Mouse (Mus musculus): ENCODE results near the gene Dusp10. TPM values are rescaled to one million over a fixed set of nuclear protein-coding genes. Genes with fewer than 3 reads are reported as not detected.

Gene Dusp10
- polyA plus RNA-seq, 1 experiment, result 14.6 TPM

- no peaks in the 10 kb centered on the region for H3K79me2 ChIP-seq (ENCODE audit: control insufficient read depth, insufficient read depth)
- no peak overlapping the region for H3K4me2 ChIP-seq (ENCODE audit: low read depth)
- H3K36me3 ChIP-seq (ENCODE audit: control insufficient read depth, insufficient read depth), result no peaks in the 10 kb centered on the region
- no peak overlapping the region for H3K4me3 ChIP-seq
- no peak overlapping the region for H3ac ChIP-seq (ENCODE audit: control insufficient read depth, insufficient read length)
- H3K27me3 ChIP-seq (ENCODE audit: control insufficient read depth, insufficient read depth, insufficient read length), result no peaks in the 10 kb centered on the region
- TF ChIP-seq TCF3 (IDR thresholded peaks at IDR 0.05; ENCODE audit: insufficient read length, low read depth) (no peak), E2F4 (IDR thresholded peaks at IDR 0.05; ENCODE audit: insufficient read depth) (no peak), USF1 (IDR thresholded peaks at IDR 0.05; ENCODE audit: low read depth) (no peak), MYOG (IDR thresholded peaks at IDR 0.05; ENCODE audit: control insufficient read depth in 1 of 3, insufficient read depth in 1 of 3, insufficient read length in 2 of 3, low read depth in 2 of 3) (no peak)
Observed at GRCm38 (mm10) chr1:184025079-184025478, 12.0 kb downstream of the Dusp10 start.

- no peak overlapping the region for H3K4me2 ChIP-seq (ENCODE audit: low read depth)
- H3K36me3 ChIP-seq (ENCODE audit: control insufficient read depth, insufficient read depth), result no peaks in the 10 kb centered on the region
- H3K4me3 ChIP-seq, result no peak overlapping the region
- H3K79me2 ChIP-seq (ENCODE audit: control insufficient read depth, insufficient read depth), result no peaks in the 10 kb centered on the region
- no peak overlapping the region for H3ac ChIP-seq (ENCODE audit: control insufficient read depth, insufficient read length)
- no peaks in the 10 kb centered on the region for H3K27me3 ChIP-seq (ENCODE audit: control insufficient read depth, insufficient read depth, insufficient read length)
- TF ChIP-seq REST (IDR thresholded peaks at IDR 0.05; ENCODE audit: insufficient read depth, insufficient read length) (no peak), MYOG (IDR thresholded peaks at IDR 0.05; ENCODE audit: control insufficient read depth in 1 of 3, insufficient read depth in 1 of 3, insufficient read length in 2 of 3, low read depth in 2 of 3) (no peak)
Observed at GRCm38 (mm10) chr1:184027039-184027438, 13.9 kb downstream of the Dusp10 start.

GRCm38 (mm10) chr1:184030070-184030802, 17.1 kb downstream of the Dusp10 start:
- Histone ChIP-seq H3K27me3 (ENCODE audit: control insufficient read depth, insufficient read depth, insufficient read length) (no peaks in the 10 kb centered on the region), H3K79me2 (ENCODE audit: control insufficient read depth, insufficient read depth) (peaks cover 9% of the 10 kb centered on the region), H3ac (ENCODE audit: control insufficient read depth, insufficient read length) (no peak overlapping the region), H3K36me3 (ENCODE audit: control insufficient read depth, insufficient read depth) (no peaks in the 10 kb centered on the region), H3K4me2 (ENCODE audit: low read depth) (no peak overlapping the region), H3K4me3 (no peak overlapping the region)
- TF ChIP-seq USF1 (IDR thresholded peaks at IDR 0.05; ENCODE audit: low read depth) (no peak), MYOD1 (IDR thresholded peaks at IDR 0.05; ENCODE audit: control insufficient read depth in 1 of 3, insufficient read length in 2 of 3, low read depth in 2 of 3) (no peak), CEBPB (IDR thresholded peaks at IDR 0.05; ENCODE audit: insufficient read depth, poor library complexity, severe bottlenecking) (no peak), POLR2A (IDR thresholded peaks at IDR 0.05; ENCODE audit: insufficient read length, low read depth) (no peak), REST (IDR thresholded peaks at IDR 0.05; ENCODE audit: insufficient read depth, insufficient read length) (no peak), MYOG (IDR thresholded peaks at IDR 0.05; ENCODE audit: control insufficient read depth in 1 of 3, insufficient read depth in 1 of 3, insufficient read length in 2 of 3, low read depth in 2 of 3) (no peak), SRF (IDR thresholded peaks at IDR 0.05; ENCODE audit: control insufficient read depth, insufficient read length, low read depth) (no peak), E2F4 (IDR thresholded peaks at IDR 0.05; ENCODE audit: insufficient read depth) (no peak), TCF12 (IDR thresholded peaks at IDR 0.05; ENCODE audit: insufficient read depth, poor library complexity, severe bottlenecking) (no peak), TCF3 (IDR thresholded peaks at IDR 0.05; ENCODE audit: insufficient read length, low read depth) (no peak), MAX (IDR thresholded peaks at IDR 0.05; ENCODE audit: low read depth) (no peak), POLR2AphosphoS2 (IDR thresholded peaks at IDR 0.05; ENCODE audit: insufficient read length, low read depth) (no peak)

- H3ac ChIP-seq (ENCODE audit: control insufficient read depth, insufficient read length), result peak overlapping the region; percentile 24
- H3K36me3 ChIP-seq (ENCODE audit: control insufficient read depth, insufficient read depth), result peaks cover 3% of the 10 kb centered on the region
- peak overlapping the region; percentile 81 for H3K4me3 ChIP-seq
- H3K27me3 ChIP-seq (ENCODE audit: control insufficient read depth, insufficient read depth, insufficient read length), result no peaks in the 10 kb centered on the region
- peak overlapping the region; percentile 93 for H3K4me2 ChIP-seq (ENCODE audit: low read depth)
- TF ChIP-seq CEBPB (IDR thresholded peaks at IDR 0.05; ENCODE audit: insufficient read depth, poor library complexity, severe bottlenecking) (no peak), POLR2AphosphoS2 (IDR thresholded peaks at IDR 0.05; ENCODE audit: insufficient read length, low read depth) (no peak), MYOG (IDR thresholded peaks at IDR 0.05; ENCODE audit: control insufficient read depth in 1 of 3, insufficient read depth in 1 of 3, insufficient read length in 2 of 3, low read depth in 2 of 3) (no peak), MYOD1 (IDR thresholded peaks at IDR 0.05; ENCODE audit: control insufficient read depth in 1 of 3, insufficient read length in 2 of 3, low read depth in 2 of 3) (no peak), USF1 (IDR thresholded peaks at IDR 0.05; ENCODE audit: low read depth) (no peak), E2F4 (IDR thresholded peaks at IDR 0.05; ENCODE audit: insufficient read depth) (no peak), TCF3 (IDR thresholded peaks at IDR 0.05; ENCODE audit: insufficient read length, low read depth) (no peak), POLR2A (IDR thresholded peaks at IDR 0.05; ENCODE audit: insufficient read length, low read depth) (no peak), MAX (IDR thresholded peaks at IDR 0.05; ENCODE audit: low read depth) (no peak), REST (IDR thresholded peaks at IDR 0.05; ENCODE audit: insufficient read depth, insufficient read length) (no peak), TCF12 (IDR thresholded peaks at IDR 0.05; ENCODE audit: insufficient read depth, poor library complexity, severe bottlenecking) (no peak), SRF (IDR thresholded peaks at IDR 0.05; ENCODE audit: control insufficient read depth, insufficient read length, low read depth) (no peak)
- peaks cover 35% of the 10 kb centered on the region for H3K79me2 ChIP-seq (ENCODE audit: control insufficient read depth, insufficient read depth)
Observed at GRCm38 (mm10) chr1:184032682-184033389, 19.7 kb downstream of the Dusp10 start.

Measured in myocyte (in vitro differentiated cells).